Mouse (Mus musculus) bone marrow macrophage, adult 2 months (primary cell): ENCODE data around the gene Zdhhc14.

ENCODE experiments used
- CTCF ChIP-seq: IDR thresholded peaks from 2 replicates; pipeline ENCODE4 v1.5.1; 2012; ENCODE audit warnings: low read depth, mild to moderate bottlenecking, low read length, moderate library complexity
- POLR2A ChIP-seq: IDR thresholded peaks from 2 replicates; pipeline ENCODE4 v1.6.1; 2012; ENCODE audit warnings: mild to moderate bottlenecking, low read depth, low read length, borderline replicate concordance

- no peak for TF ChIP-seq CTCF
- no peak for TF ChIP-seq POLR2A
These were observed 220.8 kb downstream of the Zdhhc14 start for GRCm38 (mm10) chr17:5713141-5713540.
